Mouse (Mus musculus) cortical plate, adult 2 months (tissue): ENCODE results near the gene Chd9.

ENCODE experiments used
- CTCF ChIP-seq: fragments of 200-500 bp; IDR thresholded peaks from 2 replicates; pipeline ENCODE4 v1.5.1; 2011; ENCODE audit warnings: mild to moderate bottlenecking, control low read depth, low read length; ENCODE audit not compliant: insufficient read depth; ENCODE audit errors: extremely low read depth
- POLR2A ChIP-seq: fragments of 200-500 bp; IDR thresholded peaks from 2 replicates; pipeline ENCODE4 v1.6.1; 2011; ENCODE audit warnings: mild to moderate bottlenecking, low read length, control low read depth; ENCODE audit not compliant: insufficient read depth; ENCODE audit errors: extremely low read depth

GRCm38 (mm10) chr8:90853971-90854670, 26.0 kb downstream of the Chd9 start:
- TF ChIP-seq CTCF (no peak), POLR2A (no peak)
